Mouse (Mus musculus): ENCODE data around the gene Klrb1a. TPM values are rescaled to one million over a fixed set of nuclear protein-coding genes. Genes with fewer than 3 reads are reported as not detected.

Gene Klrb1a
- 40.5 TPM for polyA plus RNA-seq (2014; fragmentation: Illumina TruSeq; extraction: RNeasy Lipid Tissue Mini Kit (QIAGEN cat#74804); ENCODE audit: low read depth, low replicate concordance)

DNA sequence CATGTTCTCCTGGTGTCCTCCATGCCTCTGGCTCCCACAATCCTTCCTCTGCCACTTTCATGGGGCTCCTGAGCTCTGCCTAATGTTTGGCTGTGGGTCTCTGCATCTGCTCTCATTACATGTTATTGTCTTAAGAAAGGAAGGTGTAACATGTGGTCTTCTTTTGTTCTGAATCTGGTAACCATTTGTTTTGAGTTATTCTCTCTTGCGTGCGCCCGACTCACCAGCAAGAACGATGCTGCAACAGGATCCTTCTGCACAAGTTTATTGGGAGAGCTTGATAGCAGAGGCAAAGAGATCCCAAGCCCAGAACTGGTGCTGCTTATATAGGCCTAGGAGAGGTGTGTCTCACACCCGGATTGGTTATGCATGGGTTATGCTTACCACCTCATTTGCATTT lies at the start of gene Klrb1a:
Gene Klrb1a, minus strand, starts transcription at position 101 of the 400 bp plus-strand sequence.

GRCm38 (mm10) chr6:128662206-128662605 lies 38.9 kb upstream of the Klrb1a start, which contains the start of gene Clec2h:
Gene Clec2h (plus strand): TSS chr6:128662385.

DNA sequence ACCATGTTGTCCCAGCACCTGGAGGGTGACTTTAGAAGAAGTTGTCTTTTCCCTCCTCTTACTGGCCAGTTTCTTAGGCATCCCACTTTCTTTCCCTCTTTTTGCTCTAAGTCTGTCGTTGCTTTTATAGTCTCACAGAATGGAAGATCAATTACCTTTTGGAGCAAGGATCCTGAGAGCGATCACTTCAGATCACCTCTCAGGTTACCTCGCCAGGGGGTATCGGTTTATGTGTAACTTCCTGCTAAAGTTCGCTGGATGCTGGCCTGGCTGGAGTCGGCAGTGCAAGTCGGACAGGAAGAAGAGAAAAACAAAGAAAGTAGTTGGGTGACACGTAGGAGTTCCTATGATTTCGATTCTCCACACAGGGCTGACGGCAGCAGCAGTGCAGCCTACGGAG lies 41.8 kb downstream of the Klrb1a start, which contains the start of gene A2ml1:
Gene A2ml1, minus strand, starts transcription at position 101 of the 400 bp plus-strand sequence.

Other genes with a start within 250 kb of the Klrb1a start
- gene Tex52, start 248.1 kb downstream of the Klrb1a start, polyA plus RNA-seq (2014; fragmentation: Illumina TruSeq; extraction: RNeasy Lipid Tissue Mini Kit (QIAGEN cat#74804); ENCODE audit: low read depth, low replicate concordance) = 0.34 TPM
- not detected for gene Gm44596, start 248.0 kb downstream of the Klrb1a start, polyA plus RNA-seq (2014; fragmentation: Illumina TruSeq; extraction: RNeasy Lipid Tissue Mini Kit (QIAGEN cat#74804); ENCODE audit: low read depth, low replicate concordance)
- 8.3 TPM for gene Nrip2, start 224.2 kb downstream of the Klrb1a start, polyA plus RNA-seq (2014; fragmentation: Illumina TruSeq; extraction: RNeasy Lipid Tissue Mini Kit (QIAGEN cat#74804); ENCODE audit: low read depth, low replicate concordance)
- gene Itfg2, start 198.6 kb downstream of the Klrb1a start, polyA plus RNA-seq (2014; fragmentation: Illumina TruSeq; extraction: RNeasy Lipid Tissue Mini Kit (QIAGEN cat#74804); ENCODE audit: low read depth, low replicate concordance) = 11.6 TPM
- gene Fkbp4, start 184.9 kb downstream of the Klrb1a start, polyA plus RNA-seq (2014; fragmentation: Illumina TruSeq; extraction: RNeasy Lipid Tissue Mini Kit (QIAGEN cat#74804); ENCODE audit: low read depth, low replicate concordance) = 245 TPM
- 4.3 TPM for gene Pzp, start 96.8 kb downstream of the Klrb1a start, polyA plus RNA-seq (2014; fragmentation: Illumina TruSeq; extraction: RNeasy Lipid Tissue Mini Kit (QIAGEN cat#74804); ENCODE audit: low read depth, low replicate concordance)
- gene A2ml1, start 41.9 kb downstream of the Klrb1a start, polyA plus RNA-seq (2014; fragmentation: Illumina TruSeq; extraction: RNeasy Lipid Tissue Mini Kit (QIAGEN cat#74804); ENCODE audit: low read depth, low replicate concordance) = 20.8 TPM
- gene Clec2h, start 38.9 kb upstream of the Klrb1a start, polyA plus RNA-seq (2014; fragmentation: Illumina TruSeq; extraction: RNeasy Lipid Tissue Mini Kit (QIAGEN cat#74804); ENCODE audit: low read depth, low replicate concordance) = 0.50 TPM
- 0.52 TPM for gene Klrb1, start 99.5 kb upstream of the Klrb1a start, polyA plus RNA-seq (2014; fragmentation: Illumina TruSeq; extraction: RNeasy Lipid Tissue Mini Kit (QIAGEN cat#74804); ENCODE audit: low read depth, low replicate concordance)
- gene Klrb1c, start 165.7 kb upstream of the Klrb1a start, polyA plus RNA-seq (2014; fragmentation: Illumina TruSeq; extraction: RNeasy Lipid Tissue Mini Kit (QIAGEN cat#74804); ENCODE audit: low read depth, low replicate concordance) = 136 TPM
- 0.88 TPM for gene Gm44511, start 202.8 kb upstream of the Klrb1a start, polyA plus RNA-seq (2014; fragmentation: Illumina TruSeq; extraction: RNeasy Lipid Tissue Mini Kit (QIAGEN cat#74804); ENCODE audit: low read depth, low replicate concordance)
- 0.91 TPM for gene Klrb1b, start 202.8 kb upstream of the Klrb1a start, polyA plus RNA-seq (2014; fragmentation: Illumina TruSeq; extraction: RNeasy Lipid Tissue Mini Kit (QIAGEN cat#74804); ENCODE audit: low read depth, low replicate concordance)

Data from adipose tissue, adult 10 weeks (tissue).